ENCODE assay signal across 8 mouse cellular contexts in genomic region chr5:110780761-110781528, GRCm38 (mm10). TPM values are rescaled to one million over a fixed set of nuclear protein-coding genes. Genes with fewer than 3 reads are reported as not detected.
DNase-seq lines count a peak whose midpoint lies in the region; ATAC-seq and TF ChIP-seq lines count a peak whose summit lies in the region.

No protein-coding gene starts in this region.

- H3K36me3 ChIP-seq in lung, embryonic 15.5 days: peaks cover 19% of the 10 kb centered on the region
- peaks cover 48% of the 10 kb centered on the region for H3K36me3 ChIP-seq in embryonic facial prominence, embryonic 10.5 days (replicated peaks)
- H3K36me3 ChIP-seq in hindbrain, postnatal 0 days (ENCODE audit: insufficient read depth, low read length): no peaks in the 10 kb centered on the region; the same call in 1 of the 2 replicates
- peaks cover 41% of the 10 kb centered on the region for H3K36me3 ChIP-seq in midbrain, embryonic 10.5 days

- H3K4me1 ChIP-seq in lung, embryonic 15.5 days: peaks cover 16% of the 10 kb centered on the region
- H3K4me1 ChIP-seq in embryonic facial prominence, embryonic 10.5 days: peaks cover 27% of the 10 kb centered on the region
- H3K4me1 ChIP-seq in hindbrain, postnatal 0 days (ENCODE audit: insufficient read depth, low read length): no peaks in the 10 kb centered on the region
- H3K4me1 ChIP-seq in midbrain, embryonic 10.5 days: peaks cover 31% of the 10 kb centered on the region

- H3K4me3 ChIP-seq in lung, embryonic 15.5 days: peak overlapping the region; percentile 75
- H3K4me3 ChIP-seq in embryonic facial prominence, embryonic 10.5 days: peak overlapping the region; percentile 94
- peak overlapping the region; percentile 74 for H3K4me3 ChIP-seq in hindbrain, postnatal 0 days (ENCODE audit: low read length)
- peak overlapping the region; percentile 80 for H3K4me3 ChIP-seq in midbrain, embryonic 10.5 days

- 54% methylated on average over 10 of the region's 10 CpGs for whole genome bisulfite sequencing in lung, embryonic 15.5 days
- WGBS in embryonic facial prominence, embryonic 10.5 days: 62% methylated on average over 10 of the region's 10 CpGs
- 54% methylated on average over 10 of the region's 10 CpGs for WGBS in hindbrain, postnatal 0 days
- WGBS in midbrain, embryonic 10.5 days: 66% methylated on average over 10 of the region's 10 CpGs

- no peaks in the 10 kb centered on the region for H3K27me3 ChIP-seq in lung, embryonic 15.5 days
- no peaks in the 10 kb centered on the region for H3K27me3 ChIP-seq in embryonic facial prominence, embryonic 10.5 days (replicated peaks; ENCODE audit: low read depth, poor library complexity, severe bottlenecking)
- no peaks in the 10 kb centered on the region for H3K27me3 ChIP-seq in hindbrain, postnatal 0 days (ENCODE audit: insufficient read depth, low read length)
- no peaks in the 10 kb centered on the region for H3K27me3 ChIP-seq in midbrain, embryonic 10.5 days (ENCODE audit: low read depth, poor library complexity, severe bottlenecking)

- peak; percentile 6; the same call in 1 of the 2 replicates for ATAC-seq in lung, embryonic 15.5 days (ENCODE audit: borderline replicate concordance, extremely low read depth, low FRiP score, low TSS enrichment)
- ATAC-seq in hindbrain, postnatal 0 days: peak; percentile 75

- peak overlapping the region; percentile 35 for H3K9ac ChIP-seq in lung, embryonic 15.5 days
- peak overlapping the region; percentile 76 for H3K9ac ChIP-seq in hindbrain, postnatal 0 days (replicated peaks; ENCODE audit: low read length)

- H3K9me3 ChIP-seq in lung, embryonic 15.5 days: no peaks in the 10 kb centered on the region
- no peaks in the 10 kb centered on the region for H3K9me3 ChIP-seq in embryonic facial prominence, embryonic 10.5 days
- H3K9me3 ChIP-seq in hindbrain, postnatal 0 days (ENCODE audit: low read length): no peaks in the 10 kb centered on the region
- H3K9me3 ChIP-seq in midbrain, embryonic 10.5 days (replicated peaks): no peaks in the 10 kb centered on the region

- peak overlapping the region; percentile 38; the same call in 1 of the 2 replicates for H3K27ac ChIP-seq in lung, embryonic 15.5 days
- peak overlapping the region; percentile 88 for H3K27ac ChIP-seq in embryonic facial prominence, embryonic 10.5 days (replicated peaks)
- peak overlapping the region; percentile 34; the same call in 1 of the 2 replicates for H3K27ac ChIP-seq in hindbrain, postnatal 0 days
- H3K27ac ChIP-seq in midbrain, embryonic 10.5 days (replicated peaks): peak overlapping the region; percentile 88

- DNase-seq in lung, postnatal 25 days (ENCODE audit: low spot score): no peak
- DNase-seq in embryonic facial prominence, embryonic 10.5 days (ENCODE audit: low spot score): no peak
- no peak for DNase-seq in hindbrain, postnatal 0 days (ENCODE audit: low spot score)
- DNase-seq in midbrain, embryonic 10.5 days (ENCODE audit: low spot score): no peak
- DNase-seq in right cerebral cortex, postnatal 25 days: no peak
- DNase-seq in layer of hippocampus, adult 8-10 months (ENCODE audit: low spot score in 2 of 2): no peak
- DNase-seq in frontal cortex, postnatal 10 days (ENCODE audit: low spot score in 2 of 2): no peak

- no peak for TF ChIP-seq CTCF in hindbrain, postnatal 0 days (IDR thresholded peaks at IDR 0.05; ENCODE audit: low read depth)

- H3K4me2 ChIP-seq in lung, embryonic 15.5 days: peak overlapping the region; percentile 86
- peak overlapping the region; percentile 84 for H3K4me2 ChIP-seq in hindbrain, postnatal 0 days (ENCODE audit: low read depth, low read length)

RNA-seq across cellular contexts. Expression of gene Pus1, which starts 0.5 kb away (rescaled TPM):
- polyA plus RNA-seq in lung, embryonic 15.5 days (2015; fragmentation: Nextera tagmentation; extraction: Ambion mirVana): 35.1 and 36.0 TPM in 2 replicates
- polyA plus RNA-seq in embryonic facial prominence, embryonic 10.5 days (2016; fragmentation: Nextera tagmentation; extraction: Ambion mirVana): 42.2 and 46.0 TPM in 2 replicates
- 14.1 and 15.0 TPM in 2 replicates for total RNA-seq in hindbrain, postnatal 0 days (2014; rRNA removed)
- polyA plus RNA-seq in hindbrain, postnatal 0 days (2015; fragmentation: Nextera tagmentation; extraction: Ambion mirVana): 20.2 and 21.8 TPM in 2 replicates
- polyA plus RNA-seq in midbrain, embryonic 10.5 days (2016; fragmentation: Nextera tagmentation; extraction: Ambion mirVana): 35.6 and 41.3 TPM in 2 replicates
- 10 to 100 TPM; 18.3 to 22.7 (median 20.2) TPM for total RNA-seq in layer of hippocampus, adult 8-10 months (2022)

RNA-seq across cellular contexts. Expression of gene Ep400, which starts 10.4 kb away (rescaled TPM):
- polyA plus RNA-seq in lung, embryonic 15.5 days (2015; fragmentation: Nextera tagmentation; extraction: Ambion mirVana): 38.8 and 46.5 TPM in 2 replicates
- 57.1 and 67.5 TPM in 2 replicates for polyA plus RNA-seq in embryonic facial prominence, embryonic 10.5 days (2016; fragmentation: Nextera tagmentation; extraction: Ambion mirVana)
- total RNA-seq in hindbrain, postnatal 0 days (2014; rRNA removed): 63.3 and 66.6 TPM in 2 replicates
- 28.8 and 35.0 TPM in 2 replicates for polyA plus RNA-seq in hindbrain, postnatal 0 days (2015; fragmentation: Nextera tagmentation; extraction: Ambion mirVana)
- 57.5 and 65.6 TPM in 2 replicates for polyA plus RNA-seq in midbrain, embryonic 10.5 days (2016; fragmentation: Nextera tagmentation; extraction: Ambion mirVana)
- 100 to 1,000 TPM in 3 of 4 experiments, 10 to 100 TPM in 1; 84.2 to 115 (median 114) TPM for total RNA-seq in layer of hippocampus, adult 8-10 months (2022)

RNA-seq across cellular contexts. Expression of gene Ulk1, which starts 29.0 kb away (rescaled TPM):
- 19.1 and 19.7 TPM in 2 replicates for polyA plus RNA-seq in lung, embryonic 15.5 days (2015; fragmentation: Nextera tagmentation; extraction: Ambion mirVana)
- polyA plus RNA-seq in embryonic facial prominence, embryonic 10.5 days (2016; fragmentation: Nextera tagmentation; extraction: Ambion mirVana): 25.6 and 27.4 TPM in 2 replicates
- total RNA-seq in hindbrain, postnatal 0 days (2014; rRNA removed): 53.9 and 60.8 TPM in 2 replicates
- polyA plus RNA-seq in hindbrain, postnatal 0 days (2015; fragmentation: Nextera tagmentation; extraction: Ambion mirVana): 13.9 and 16.3 TPM in 2 replicates
- polyA plus RNA-seq in midbrain, embryonic 10.5 days (2016; fragmentation: Nextera tagmentation; extraction: Ambion mirVana): 18.4 and 23.6 TPM in 2 replicates
- 10 to 100 TPM; 67.6 to 84.3 (median 74.0) TPM for total RNA-seq in layer of hippocampus, adult 8-10 months (2022)

RNA-seq across cellular contexts. Expression of gene Hscb, which starts 58.6 kb away (rescaled TPM):
- polyA plus RNA-seq in lung, embryonic 15.5 days (2015; fragmentation: Nextera tagmentation; extraction: Ambion mirVana): 30.7 and 31.7 TPM in 2 replicates
- 27.2 and 32.3 TPM in 2 replicates for polyA plus RNA-seq in embryonic facial prominence, embryonic 10.5 days (2016; fragmentation: Nextera tagmentation; extraction: Ambion mirVana)
- total RNA-seq in hindbrain, postnatal 0 days (2014; rRNA removed): 10.0 and 10.5 TPM in 2 replicates
- 12.0 and 16.4 TPM in 2 replicates for polyA plus RNA-seq in hindbrain, postnatal 0 days (2015; fragmentation: Nextera tagmentation; extraction: Ambion mirVana)
- polyA plus RNA-seq in midbrain, embryonic 10.5 days (2016; fragmentation: Nextera tagmentation; extraction: Ambion mirVana): 26.9 and 28.1 TPM in 2 replicates
- 10 to 100 TPM; 12.6 to 17.6 (median 14.5) TPM for total RNA-seq in layer of hippocampus, adult 8-10 months (2022)

RNA-seq across cellular contexts. Expression of gene Chek2, which starts 58.8 kb away (rescaled TPM):
- polyA plus RNA-seq in lung, embryonic 15.5 days (2015; fragmentation: Nextera tagmentation; extraction: Ambion mirVana): 31.3 and 33.1 TPM in 2 replicates
- polyA plus RNA-seq in embryonic facial prominence, embryonic 10.5 days (2016; fragmentation: Nextera tagmentation; extraction: Ambion mirVana): 40.4 and 44.0 TPM in 2 replicates
- 5.5 and 5.6 TPM in 2 replicates for total RNA-seq in hindbrain, postnatal 0 days (2014; rRNA removed)
- 5.1 and 7.0 TPM in 2 replicates for polyA plus RNA-seq in hindbrain, postnatal 0 days (2015; fragmentation: Nextera tagmentation; extraction: Ambion mirVana)
- polyA plus RNA-seq in midbrain, embryonic 10.5 days (2016; fragmentation: Nextera tagmentation; extraction: Ambion mirVana): 39.5 and 44.3 TPM in 2 replicates
- total RNA-seq in layer of hippocampus, adult 8-10 months (2022): 1 to 10 TPM; 1.3 to 2.6 (median 1.7) TPM

Comparison
In these comparisons a context has a peak if more than half of its experiments do, and no peak if none do; other contexts are left out.
1. H3K27ac ChIP-seq: peak in every context shown above with its lines; median percentile 88 in embryonic facial prominence, embryonic 10.5 days; 88 in midbrain, embryonic 10.5 days; 38 in lung, embryonic 15.5 days; 34 in hindbrain, postnatal 0 days.